Mouse (Mus musculus) retina, embryonic 14.5 days (tissue): ENCODE results near the gene Hnrnpa1.
A peak's percentile ranks its signal among the peaks of the same experiment; 100 is the strongest.
"Not testable (repeated sequence)": the region's sequence is repeated elsewhere in the genome, so short reads cannot be mapped to it uniquely, and the experiment has no call there.

Experiments
- DNase-seq: peaks from one replicate; pipeline ENCODE4 v3.0.0-alpha.2; 2015; ENCODE audit warnings: low spot score

The Hnrnpa1 gene

GRCm38 (mm10) chr15:103272419-103273279 lies 32.4 kb downstream of the Hnrnpa1 start, which contains the start of gene Copz1:
TSS of gene Copz1 (plus strand) at chr15:103272714.
- peak; percentile 98 for DNase-seq

- not testable (repeated sequence) for DNase-seq
Measured at GRCm38 (mm10) chr15:103275943-103276342, 35.7 kb downstream of the Hnrnpa1 start.

GRCm38 (mm10) chr15:103277949-103278348 lies 37.7 kb downstream of the Hnrnpa1 start:
- DNase-seq, result no peak

- DNase-seq, result peak; percentile 59
Measured at GRCm38 (mm10) chr15:103279750-103280149, 39.5 kb downstream of the Hnrnpa1 start.

- peak; percentile 76 for DNase-seq
Measured at GRCm38 (mm10) chr15:103280817-103281464, 40.7 kb downstream of the Hnrnpa1 start.

- no peak for DNase-seq
Measured at GRCm38 (mm10) chr15:103281465-103282205, 41.4 kb downstream of the Hnrnpa1 start.

GRCm38 (mm10) chr15:103284066-103284465 lies 43.8 kb downstream of the Hnrnpa1 start:
- peak; percentile 66 for DNase-seq

- no peak for DNase-seq
Measured at GRCm38 (mm10) chr15:103284647-103285046, 44.4 kb downstream of the Hnrnpa1 start.

GRCm38 (mm10) chr15:103285778-103286417 lies 45.7 kb downstream of the Hnrnpa1 start:
- no peak for DNase-seq

GRCm38 (mm10) chr15:103289600-103289999 lies 49.4 kb downstream of the Hnrnpa1 start:
- no peak for DNase-seq

- DNase-seq, result no peak
Measured at GRCm38 (mm10) chr15:103290417-103290816, 50.2 kb downstream of the Hnrnpa1 start.

- DNase-seq, result no peak
Measured at GRCm38 (mm10) chr15:103290843-103291242, 50.6 kb downstream of the Hnrnpa1 start.

- DNase-seq, result no peak
Measured at GRCm38 (mm10) chr15:103292673-103293345, 52.6 kb downstream of the Hnrnpa1 start.

GRCm38 (mm10) chr15:103293375-103293774 lies 53.1 kb downstream of the Hnrnpa1 start:
- no peak for DNase-seq

GRCm38 (mm10) chr15:103294649-103295048 lies 54.4 kb downstream of the Hnrnpa1 start:
- no peak for DNase-seq

GRCm38 (mm10) chr15:103295851-103296250 lies 55.6 kb downstream of the Hnrnpa1 start:
- no peak for DNase-seq
